Mouse (Mus musculus) right cerebral cortex, postnatal 14 days (tissue): ENCODE measurements at regions not wholly inside any gene's neighbourhood (a gene's known extent, or its start where the extent isn't known, plus 50 kb on each side); places are given as distances from the start of the nearest gene placed in this dataset.
"Not testable (repeated sequence)": the region's sequence is repeated elsewhere in the genome, so short reads cannot be mapped to it uniquely, and the experiment has no call there.

Experiments used
- DNase-seq: peaks from one replicate; pipeline ENCODE4 v3.0.0; 2022

DNA sequence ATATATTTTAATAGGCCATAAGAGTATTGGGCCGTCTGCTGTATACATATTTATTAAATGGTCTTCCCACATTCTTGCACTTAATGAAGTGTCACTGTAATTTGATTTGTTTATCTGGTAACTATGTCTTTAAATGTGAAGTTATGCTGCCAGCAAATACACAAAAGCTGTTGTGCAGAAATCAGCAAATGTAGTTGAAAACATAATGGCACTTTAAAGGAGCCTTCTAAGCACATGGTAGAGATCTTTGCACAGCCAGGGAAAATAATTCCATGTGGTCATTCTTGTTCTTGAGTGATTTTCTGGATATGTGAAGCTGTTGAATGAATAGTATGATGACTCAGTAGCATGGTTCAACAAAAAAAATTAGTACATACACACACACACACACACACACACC lies 164.4 kb upstream of the Meox2 start:
- no peak for DNase-seq

DNA sequence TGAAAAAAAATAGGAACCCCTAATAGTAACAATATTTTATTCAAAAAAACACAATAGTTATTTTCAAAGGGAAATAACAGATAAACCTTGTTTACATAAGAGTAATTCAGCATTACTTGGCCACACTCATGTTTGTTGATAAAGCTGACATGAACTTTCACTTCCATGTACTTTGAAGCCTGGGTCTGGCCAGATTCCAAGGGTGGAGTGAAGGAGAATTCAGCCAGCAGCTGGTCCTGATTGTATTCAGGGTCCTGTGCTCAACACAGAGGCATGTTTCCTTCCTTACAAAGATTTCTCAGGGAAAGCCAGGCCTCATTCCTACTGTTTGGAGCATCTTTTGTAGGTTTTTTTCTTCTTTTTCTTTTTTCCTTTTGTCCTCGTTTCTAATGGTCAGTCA lies 162.4 kb upstream of the Meox2 start:
- peak; percentile 4 for DNase-seq

DNA sequence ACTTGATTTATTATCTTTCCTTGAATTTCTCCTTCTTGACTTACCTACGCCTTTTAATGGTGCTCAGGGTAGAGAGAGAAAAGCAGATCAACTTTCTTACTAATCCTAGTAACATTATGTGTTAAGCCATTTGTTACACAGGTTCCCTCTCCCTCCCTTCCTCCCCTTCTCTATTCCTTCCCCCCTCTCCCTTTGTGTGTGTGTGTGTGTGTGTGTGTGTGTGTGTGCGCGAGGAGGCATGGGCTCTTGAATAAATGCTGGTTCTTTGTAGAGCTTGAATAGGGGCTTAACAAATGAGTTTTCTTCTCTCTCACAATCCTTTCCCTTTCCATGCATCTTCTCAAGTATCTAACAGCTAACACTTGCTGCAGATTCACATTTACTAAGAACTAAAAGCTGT lies 160.4 kb upstream of the Meox2 start:
- no peak for DNase-seq

DNA sequence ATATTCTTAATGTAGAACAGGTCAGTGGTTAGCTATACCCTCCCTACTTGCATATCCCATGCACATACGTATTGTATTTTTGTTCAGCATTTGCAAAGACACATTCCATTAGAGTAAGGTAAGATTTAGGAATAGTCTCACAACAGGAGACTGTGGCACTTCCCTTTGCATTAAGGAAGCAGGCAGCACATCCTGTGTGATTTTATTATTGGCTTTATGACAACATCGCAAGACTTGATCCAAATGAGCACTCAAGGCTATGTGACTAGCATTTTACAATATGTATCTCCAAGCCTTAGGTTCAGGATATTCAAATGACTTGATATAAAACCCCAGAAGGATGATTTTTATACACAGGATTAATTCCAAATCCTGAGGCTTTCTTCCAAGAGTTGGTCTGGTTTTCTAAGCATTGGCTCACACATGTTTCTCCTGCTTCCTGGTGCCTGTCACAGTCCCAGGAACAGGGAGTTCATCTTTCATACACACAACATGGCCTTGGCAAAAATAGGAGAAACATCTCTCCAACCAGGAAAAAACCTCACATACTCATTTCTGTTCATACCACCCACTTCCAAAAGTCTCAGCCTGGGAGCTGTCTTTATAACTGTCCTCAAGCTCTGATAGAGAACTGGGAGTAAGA lies 159.1 kb upstream of the Meox2 start:
- DNase-seq, result no peak

DNA sequence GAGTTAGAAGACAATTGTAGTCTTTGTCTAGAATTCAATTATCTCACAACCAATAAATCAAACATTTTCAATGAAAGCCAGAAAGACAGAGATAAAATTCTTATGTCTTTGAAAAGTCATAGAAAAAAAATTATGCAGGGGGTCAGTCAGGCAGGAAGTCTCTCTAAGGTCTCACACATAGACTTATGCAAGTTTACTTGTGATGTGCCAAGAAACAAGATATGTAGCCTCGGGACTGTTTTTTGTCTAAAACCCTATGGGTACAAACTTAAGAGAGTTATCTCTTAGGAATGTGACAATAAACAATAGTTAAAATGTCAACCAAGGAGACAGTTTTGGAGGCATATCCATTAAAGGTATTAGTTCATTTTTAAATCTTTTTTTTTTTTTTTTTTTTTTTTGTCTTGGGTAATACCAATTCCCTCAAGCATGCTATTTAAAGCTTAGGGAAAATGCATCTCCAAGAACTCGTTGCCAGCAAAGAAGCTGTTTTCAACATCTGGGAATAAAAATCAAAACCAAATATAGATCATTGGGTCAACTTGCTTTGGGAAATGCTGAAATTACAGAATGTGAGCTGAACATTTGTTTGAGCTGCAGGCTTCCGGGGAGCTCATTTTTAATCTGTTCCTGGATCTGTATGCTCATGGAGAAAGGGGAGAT lies 133.8 kb upstream of the Meox2 start:
- no peak for DNase-seq

DNA sequence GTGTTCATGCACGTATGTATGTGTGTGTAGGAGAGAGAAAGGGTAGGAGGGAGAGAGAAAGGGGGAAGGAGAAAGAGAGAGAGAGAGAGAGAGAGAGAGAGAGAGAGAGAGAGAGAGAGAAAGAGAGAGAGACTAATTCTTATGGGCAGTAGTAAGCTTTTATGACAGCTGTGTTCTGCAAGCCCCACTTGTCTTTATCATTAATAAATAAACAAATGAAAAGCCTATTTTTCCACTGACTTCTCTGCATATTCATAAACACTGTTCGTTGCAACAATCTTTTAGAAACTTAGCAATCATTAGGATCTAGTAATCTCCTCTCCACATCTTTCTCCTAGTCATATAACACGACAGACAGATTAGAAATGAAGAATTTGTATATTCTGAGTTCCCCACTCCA lies 131.2 kb upstream of the Meox2 start:
- DNase-seq, result no peak

DNA sequence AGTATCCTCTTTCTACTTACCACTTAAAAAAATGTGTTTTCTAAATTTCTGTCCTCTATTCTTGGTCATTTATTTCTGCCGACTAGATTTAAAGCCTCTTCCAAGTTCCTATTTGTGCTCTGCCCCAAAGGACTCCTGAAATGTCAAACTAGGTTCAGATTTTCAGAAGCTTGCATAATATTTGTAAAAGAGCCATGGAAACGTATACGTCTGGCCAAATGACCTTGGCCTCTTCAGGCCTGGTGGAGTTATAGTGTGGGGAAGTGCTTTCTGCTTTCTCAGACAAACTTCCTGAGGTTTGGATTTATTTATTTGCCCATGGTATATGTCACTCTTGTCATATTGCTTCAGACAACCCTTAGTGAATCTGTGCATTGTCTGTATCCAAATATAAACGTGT lies 117.2 kb upstream of the Meox2 start:
- DNase-seq, result no peak

DNA sequence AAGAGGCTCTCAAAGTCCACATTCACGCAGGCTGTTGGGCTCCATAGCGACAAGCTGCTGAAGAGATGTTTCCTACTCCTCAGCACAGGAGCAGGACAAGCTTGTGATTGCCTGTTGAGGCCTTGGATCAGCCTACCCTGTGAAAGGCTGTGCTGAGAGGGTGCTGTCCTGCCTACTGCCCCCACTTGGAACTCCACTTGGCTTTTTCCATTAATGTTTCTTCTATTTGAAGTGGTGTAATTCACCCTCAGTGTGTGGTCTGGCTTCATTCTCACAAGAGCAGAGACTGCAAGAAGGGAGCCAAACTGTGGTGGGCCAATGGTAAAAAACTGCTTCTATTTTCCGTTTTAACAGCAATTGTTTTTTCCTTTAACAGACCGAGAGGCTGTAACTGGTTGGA lies 116.4 kb upstream of the Meox2 start:
- DNase-seq, result no peak

DNA sequence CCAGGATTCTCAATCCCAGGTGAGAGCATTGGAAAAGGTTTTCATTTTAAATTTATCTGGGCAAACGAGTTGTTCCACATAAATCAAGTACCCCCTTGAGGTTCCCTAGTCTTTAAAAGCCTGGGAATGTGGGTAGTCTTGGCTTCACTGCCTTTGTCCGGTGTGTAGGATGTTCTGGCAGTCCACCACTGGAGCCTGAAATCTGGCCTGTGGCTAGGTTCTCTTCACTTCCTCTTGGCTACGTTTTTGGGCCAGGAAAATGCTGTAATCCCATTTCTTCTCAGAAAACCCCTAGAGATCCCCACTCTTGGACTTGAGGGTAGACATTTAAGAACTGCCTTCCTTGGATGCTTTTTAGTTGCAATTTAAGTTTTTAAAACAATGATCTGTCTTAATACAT lies 106.9 kb upstream of the Meox2 start:
- DNase-seq, result no peak

DNA sequence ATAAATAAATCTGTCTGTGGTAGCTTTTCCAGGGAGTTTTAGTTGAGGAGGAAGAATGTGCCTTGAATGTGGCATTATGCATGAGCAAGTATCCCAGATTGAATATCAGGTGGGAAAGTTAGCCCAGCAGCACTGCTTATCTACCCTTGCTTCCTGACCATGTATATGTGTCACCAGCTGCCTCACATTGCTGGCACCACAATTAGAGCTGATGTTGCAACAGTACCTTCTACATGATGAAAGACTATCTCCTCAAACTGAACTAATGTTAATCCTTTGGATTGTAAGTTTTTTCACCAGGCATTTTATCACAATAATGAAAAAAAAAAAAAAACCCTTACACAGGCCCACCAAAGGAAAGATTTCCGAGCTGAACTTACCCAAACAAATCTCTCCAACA lies 103.1 kb upstream of the Meox2 start:
- DNase-seq, result no peak

DNA sequence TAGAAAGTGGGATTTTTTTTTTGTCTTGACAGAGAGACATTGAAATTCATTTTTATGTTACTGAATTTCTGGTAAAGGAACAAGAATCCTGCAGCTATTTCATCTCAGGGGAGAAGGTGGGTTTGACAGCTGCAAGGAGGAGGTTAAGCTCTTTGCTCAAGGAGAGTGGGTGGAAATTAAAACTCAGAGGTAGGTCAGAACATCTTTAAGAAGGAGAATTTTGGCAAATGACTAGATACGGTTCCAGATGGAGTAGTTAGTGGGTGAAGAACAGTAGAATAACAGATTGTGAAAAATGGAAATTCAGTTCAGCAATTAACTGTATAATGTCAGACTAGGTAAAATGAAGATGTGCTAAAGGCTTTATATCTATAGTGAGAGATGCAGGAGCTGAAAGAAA lies 98.0 kb upstream of the Meox2 start:
- DNase-seq, result no peak

DNA sequence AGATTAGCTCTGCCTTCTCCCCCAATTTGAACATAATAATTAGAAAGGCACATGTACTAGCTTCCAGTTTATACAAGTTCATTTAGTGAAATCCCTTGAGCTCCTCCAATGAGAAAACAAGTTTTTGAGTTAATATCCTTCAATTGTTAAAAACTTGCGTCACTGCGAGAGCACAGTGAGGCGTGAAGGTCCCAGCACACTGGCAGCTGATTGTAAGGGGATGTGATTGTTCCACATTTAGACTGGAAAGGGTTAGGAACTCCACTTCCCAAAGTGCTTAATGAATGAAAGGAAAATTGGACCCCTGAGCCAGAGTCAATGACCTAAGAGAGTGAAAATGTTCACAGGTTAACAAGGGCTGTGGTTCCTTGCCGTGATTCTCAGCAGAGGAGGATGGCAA lies 93.9 kb upstream of the Meox2 start:
- DNase-seq, result no peak

DNA sequence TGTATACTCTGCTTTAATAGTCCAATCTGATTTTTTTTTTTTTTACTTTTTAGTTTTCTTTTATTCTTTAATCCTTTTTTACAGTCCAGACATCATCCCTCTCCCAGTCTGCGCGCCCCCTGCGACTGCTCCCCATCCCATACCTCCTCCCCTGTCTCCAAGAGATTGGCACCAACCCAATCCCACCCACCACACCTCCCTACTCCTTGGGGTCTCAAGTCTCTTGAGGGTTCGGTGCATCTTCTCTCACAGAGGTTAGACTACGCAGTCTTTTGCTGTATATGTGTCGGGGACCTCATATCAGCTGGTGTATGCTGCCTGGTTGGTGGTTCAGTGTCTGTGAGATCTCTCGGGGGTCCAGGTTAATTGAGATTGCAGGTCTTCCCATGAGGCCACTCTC lies 93.4 kb upstream of the Meox2 start:
- DNase-seq, result not testable (repeated sequence)

DNA sequence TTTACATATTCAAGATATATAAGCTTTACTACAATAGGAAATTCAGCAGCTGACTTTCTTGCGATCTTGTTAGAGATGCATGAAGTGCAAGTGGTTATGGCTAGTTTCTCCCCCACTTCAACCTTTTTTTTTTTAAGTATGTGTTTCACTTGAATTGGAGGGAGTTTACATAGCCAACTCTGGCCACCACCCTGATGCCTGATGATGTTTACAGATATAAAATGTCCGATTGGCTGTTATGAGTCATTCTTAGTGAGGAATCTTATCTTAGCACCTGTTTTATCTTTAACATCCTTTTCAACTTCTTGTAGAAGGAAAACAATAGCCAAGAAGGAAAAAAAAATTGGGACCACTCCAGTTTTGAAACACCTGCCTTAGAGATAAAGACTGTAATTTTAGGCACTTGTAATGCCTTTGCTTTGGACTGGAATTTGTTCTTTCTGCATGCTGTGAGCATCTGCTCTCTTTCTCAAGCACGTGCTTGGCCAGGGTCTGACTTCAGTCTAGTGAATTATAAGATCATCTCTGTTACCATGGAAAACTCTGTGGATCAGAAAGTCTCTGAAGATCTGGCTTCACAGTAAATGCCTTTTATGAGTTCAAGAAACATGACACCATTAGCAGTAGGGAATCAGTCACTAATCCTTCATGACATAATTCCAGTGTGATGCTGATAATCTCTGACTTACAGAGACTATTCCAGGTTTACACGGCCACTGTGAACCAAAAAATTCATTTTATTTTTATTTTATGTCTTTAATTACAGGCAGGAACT lies 92.7 kb upstream of the Meox2 start:
- no peak for DNase-seq

DNA sequence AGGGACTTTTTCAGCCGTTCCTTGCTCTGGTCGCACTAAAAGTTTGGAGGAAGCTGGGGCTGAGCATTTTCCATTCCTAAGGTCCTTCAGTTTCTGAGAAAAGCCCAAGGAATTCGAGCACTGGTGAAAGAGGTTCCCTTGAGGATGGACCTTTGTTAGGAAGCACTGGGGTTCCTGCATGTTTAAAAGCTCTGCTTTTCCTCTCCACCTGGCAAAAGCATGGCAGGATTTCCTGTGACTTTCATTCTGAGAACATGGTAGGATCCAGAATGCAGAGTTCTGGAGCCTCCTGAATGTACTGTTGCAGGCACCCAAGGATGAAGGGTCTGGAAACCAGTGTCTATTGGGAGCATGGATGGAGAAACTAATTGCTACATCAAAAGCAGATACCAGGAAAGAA lies 61.1 kb upstream of the Meox2 start:
- no peak for DNase-seq

DNA sequence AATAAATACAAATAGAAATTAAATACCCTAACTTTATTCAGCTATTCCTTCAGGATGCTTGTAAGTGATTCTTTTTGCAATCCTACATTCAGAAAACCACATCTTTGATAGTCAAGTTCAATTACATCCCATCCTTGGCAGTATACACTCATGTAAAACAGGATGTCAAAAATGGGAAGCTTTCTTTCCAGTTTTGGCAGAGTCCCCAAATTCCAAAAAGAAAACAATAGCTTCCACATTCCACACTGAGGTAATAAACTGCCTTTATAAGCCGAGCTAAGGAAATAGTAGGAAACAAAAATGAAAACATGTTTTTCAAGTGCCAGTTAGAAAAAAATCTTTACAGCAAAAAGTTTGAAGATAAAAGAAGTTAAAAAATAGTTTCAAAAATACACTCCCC lies 57.7 kb upstream of the Meox2 start:
- DNase-seq, result no peak

DNA sequence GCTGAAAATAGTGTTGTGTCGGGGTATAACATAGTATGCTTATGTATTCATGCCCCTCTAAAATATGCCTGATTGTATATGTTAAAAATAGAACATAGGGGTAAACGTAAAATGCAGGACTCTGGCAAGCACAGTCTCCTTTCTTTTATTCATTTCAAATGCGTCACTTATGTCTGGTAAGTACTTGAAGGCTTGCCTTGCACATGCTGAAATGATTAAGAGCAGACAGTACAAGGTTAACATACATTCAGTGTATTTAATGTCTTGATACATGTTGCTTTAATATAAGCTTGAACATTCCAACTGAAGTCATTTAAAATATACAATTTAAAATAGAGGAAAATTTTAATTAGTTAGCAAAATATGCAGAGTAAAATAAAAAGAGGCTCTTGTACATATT lies 50.9 kb upstream of the Meox2 start:
- no peak for DNase-seq
